Mouse (Mus musculus) midbrain, embryonic 10.5 days (tissue): ENCODE data around the gene Fbxo7. TPM values are rescaled to one million over a fixed set of nuclear protein-coding genes. Genes with fewer than 3 reads are reported as not detected.

ENCODE experiments used
- polyA plus RNA-seq: library from polyadenylated mRNA; unstranded; fragments of >200 nt; fragmentation: Nextera tagmentation; extraction: Ambion mirVana; gene quantifications from 2 replicates; pipeline ENCODE4 v1.2.1, GENCODE M21; 2016

Gene Fbxo7
- polyA plus RNA-seq, 1 experiment from 2014 or later, result 16.2 TPM

Other genes with a start within 250 kb of the Fbxo7 start
- gene Pwp1, start 192.5 kb upstream of the Fbxo7 start, polyA plus RNA-seq, result 102 and 110 TPM in 2 replicates
- 25.1 and 26.0 TPM in 2 replicates for gene Prdm4, start 104.8 kb upstream of the Fbxo7 start, polyA plus RNA-seq
- 0.49 and 0.79 TPM in 2 replicates for gene Ascl4, start 94.3 kb upstream of the Fbxo7 start, polyA plus RNA-seq
- gene Rtcb, start 64.1 kb upstream of the Fbxo7 start, polyA plus RNA-seq, result 227 and 228 TPM in 2 replicates
- gene Bpifc, start 10.1 kb upstream of the Fbxo7 start, polyA plus RNA-seq, result 0.04 TPM in 1 of 2 replicates, not detected in the other